Mouse (Mus musculus) cerebellum, postnatal 10 days (tissue): ENCODE data around the gene Atp1b3.
"Not testable (repeated sequence)": the region's sequence is repeated elsewhere in the genome, so short reads cannot be mapped to it uniquely, and the experiment has no call there.

Experiments used
- DNase-seq, 2 experiments: peaks; one replicate each; pipeline ENCODE4 v3.0.0; 2021; ENCODE audit warnings: mixed read lengths in 2 of 2

The Atp1b3 gene

GRCm38 (mm10) chr9:96360056-96360455 lies 4.2 kb downstream of the Atp1b3 start:
- DNase-seq, result peak in 1 of 2 experiments; percentile 19

- peak; percentile 70 to 72 for DNase-seq
Measured at GRCm38 (mm10) chr9:96353799-96354198, 10.4 kb downstream of the Atp1b3 start.

GRCm38 (mm10) chr9:96353121-96353769 lies 11.0 kb downstream of the Atp1b3 start:
- DNase-seq, result peak in 1 of 2 experiments; percentile 19

- not testable (repeated sequence) for DNase-seq
Measured at GRCm38 (mm10) chr9:96351771-96352170, 12.5 kb downstream of the Atp1b3 start.

- DNase-seq, result no peak
Measured at GRCm38 (mm10) chr9:96350476-96350875, 13.8 kb downstream of the Atp1b3 start.

GRCm38 (mm10) chr9:96350010-96350409 lies 14.2 kb downstream of the Atp1b3 start:
- DNase-seq, result peak; percentile 84 to 88

- no peak for DNase-seq
Measured at GRCm38 (mm10) chr9:96348885-96349284, 15.4 kb downstream of the Atp1b3 start.

GRCm38 (mm10) chr9:96345750-96346149 lies 18.5 kb downstream of the Atp1b3 start:
- DNase-seq, result no peak

GRCm38 (mm10) chr9:96331146-96331545 lies 33.1 kb downstream of the Atp1b3 start:
- DNase-seq, result no peak

- DNase-seq, result peak; percentile 60 to 61
Measured at GRCm38 (mm10) chr9:96328226-96328625, 36.0 kb downstream of the Atp1b3 start.

- DNase-seq, result peak; percentile 95 to 97
Measured at GRCm38 (mm10) chr9:96326496-96326923, 37.7 kb downstream of the Atp1b3 start.

GRCm38 (mm10) chr9:96324502-96324901 lies 39.7 kb downstream of the Atp1b3 start:
- peak; percentile 90 to 93 for DNase-seq

GRCm38 (mm10) chr9:96322411-96323152 lies 41.7 kb downstream of the Atp1b3 start:
- DNase-seq, result peak; percentile 89 to 90

GRCm38 (mm10) chr9:96320551-96320980 lies 43.7 kb downstream of the Atp1b3 start:
- no peak for DNase-seq

GRCm38 (mm10) chr9:96319333-96319732 lies 44.9 kb downstream of the Atp1b3 start:
- peak; percentile 34 to 40 for DNase-seq

- DNase-seq, result no peak
Measured at GRCm38 (mm10) chr9:96312074-96312473, 52.2 kb downstream of the Atp1b3 start.

GRCm38 (mm10) chr9:96308816-96309215 lies 55.4 kb downstream of the Atp1b3 start:
- peak in 1 of 2 experiments; percentile 17 for DNase-seq

GRCm38 (mm10) chr9:96299324-96300008 lies 64.8 kb downstream of the Atp1b3 start:
- no peak for DNase-seq

- DNase-seq, result no peak
Measured at GRCm38 (mm10) chr9:96292144-96292543, 72.1 kb downstream of the Atp1b3 start.

- peak; percentile 24 to 44 for DNase-seq
Measured at GRCm38 (mm10) chr9:96284916-96285315, 79.3 kb downstream of the Atp1b3 start.
